Mouse (Mus musculus) cerebellum, postnatal 25 days (tissue): ENCODE results near the gene Fem1b.

ENCODE experiments used
- DNase-seq, 2 experiments: peaks; one replicate each; pipeline ENCODE4 v3.0.0; 2021; ENCODE audit warnings: mixed read lengths in 2 of 2

Gene Fem1b

DNA sequence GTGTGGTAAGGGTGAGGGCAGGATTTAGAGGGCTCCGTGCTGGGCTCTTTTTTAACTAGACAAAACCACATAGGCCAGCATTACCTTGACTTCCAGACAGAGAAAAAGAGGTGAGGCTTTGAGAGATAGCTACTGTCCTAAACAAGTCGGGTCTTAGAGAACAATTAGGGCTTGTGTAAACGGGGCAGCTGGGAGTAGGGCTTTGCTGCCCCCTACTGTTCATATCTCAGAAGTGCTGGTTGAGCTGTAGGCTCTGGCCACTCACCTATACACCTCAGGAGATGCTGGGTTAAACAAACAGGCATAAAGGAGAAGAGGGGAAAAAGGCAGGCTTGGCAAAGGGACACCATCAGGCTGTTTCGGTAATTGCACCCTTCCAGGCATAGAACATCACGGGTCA lies 34.3 kb downstream of the Fem1b start:
- DNase-seq = peak; percentile 75 to 80

DNA sequence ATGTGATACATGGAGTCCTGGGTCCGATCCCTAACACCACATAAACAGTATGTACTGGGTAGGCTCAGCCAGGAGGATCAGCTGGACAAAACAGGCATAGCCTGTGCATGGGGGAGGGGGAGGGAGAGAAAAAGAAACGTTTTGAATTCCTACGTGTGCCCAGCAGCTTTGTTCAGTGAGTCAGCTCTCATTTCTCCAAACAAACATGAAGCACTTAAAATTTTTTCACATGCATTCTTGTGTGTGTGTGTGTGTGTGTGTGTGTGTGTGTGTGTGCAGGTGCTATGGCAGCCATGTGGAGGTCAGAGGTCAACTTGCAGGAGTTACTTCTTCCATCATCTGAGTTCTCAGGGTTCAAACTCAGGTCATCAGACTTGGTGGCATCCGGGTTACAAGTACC lies 36.3 kb downstream of the Fem1b start:
- no peak for DNase-seq

DNA sequence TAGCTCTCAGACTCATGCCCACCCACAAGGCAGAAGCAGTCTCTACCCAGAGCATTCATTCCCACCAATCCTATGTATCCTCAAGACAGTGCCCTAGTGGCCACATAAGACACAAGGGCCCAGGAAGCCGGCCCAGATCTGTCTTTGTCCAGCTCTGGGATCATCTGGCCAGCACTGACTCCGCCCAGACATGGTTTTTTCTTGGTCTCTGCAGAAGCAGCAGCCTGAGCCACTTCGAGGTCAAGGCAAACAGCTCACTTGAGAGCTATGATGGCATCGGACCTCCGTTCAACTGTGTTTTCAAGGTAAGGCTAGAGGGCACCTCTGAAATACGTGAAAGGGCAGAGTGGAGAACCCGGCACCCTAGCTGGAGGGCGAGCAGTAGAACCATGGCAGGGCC lies 39.0 kb downstream of the Fem1b start:
- DNase-seq = no peak

DNA sequence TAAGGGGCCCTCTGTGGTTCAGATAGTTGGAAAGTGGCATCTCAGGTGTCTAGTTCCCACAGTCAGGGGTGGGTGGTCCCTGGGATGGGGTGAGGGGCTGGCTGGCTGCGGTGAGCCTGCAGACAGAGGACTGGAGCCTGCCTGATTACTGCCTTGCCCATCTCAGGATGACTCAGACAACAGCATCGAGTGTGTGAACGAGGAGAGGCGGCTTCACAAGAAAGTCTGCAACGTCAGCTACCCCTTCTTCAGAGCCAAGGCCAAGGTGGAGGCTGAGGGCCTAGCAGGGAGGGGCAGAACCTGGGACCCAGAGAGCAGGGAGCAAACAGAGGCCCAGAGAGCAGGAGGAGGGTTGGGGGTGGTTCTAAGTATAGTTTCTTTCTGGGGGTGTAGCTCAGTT lies 43.4 kb downstream of the Fem1b start:
- no peak for DNase-seq

DNA sequence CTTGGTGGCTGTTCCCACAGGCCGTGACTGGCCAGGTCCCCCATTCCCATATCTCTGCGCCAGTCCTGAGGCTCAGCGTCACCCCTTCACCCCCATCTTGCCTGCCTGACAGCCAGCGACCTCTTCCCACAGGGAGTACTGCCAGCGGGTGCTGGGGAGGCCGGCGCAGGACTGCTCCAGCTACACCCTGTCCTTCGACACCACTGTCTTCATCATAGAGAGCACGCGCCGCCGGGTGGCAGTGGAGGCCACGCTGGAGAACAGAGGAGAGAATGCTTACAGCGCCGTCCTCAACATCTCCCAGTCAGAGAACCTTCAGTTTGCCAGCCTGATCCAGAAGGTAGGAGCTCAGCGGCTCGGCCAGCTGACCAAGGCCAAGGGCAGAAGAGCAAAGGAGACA lies 44.3 kb downstream of the Fem1b start:
- no peak for DNase-seq

DNA sequence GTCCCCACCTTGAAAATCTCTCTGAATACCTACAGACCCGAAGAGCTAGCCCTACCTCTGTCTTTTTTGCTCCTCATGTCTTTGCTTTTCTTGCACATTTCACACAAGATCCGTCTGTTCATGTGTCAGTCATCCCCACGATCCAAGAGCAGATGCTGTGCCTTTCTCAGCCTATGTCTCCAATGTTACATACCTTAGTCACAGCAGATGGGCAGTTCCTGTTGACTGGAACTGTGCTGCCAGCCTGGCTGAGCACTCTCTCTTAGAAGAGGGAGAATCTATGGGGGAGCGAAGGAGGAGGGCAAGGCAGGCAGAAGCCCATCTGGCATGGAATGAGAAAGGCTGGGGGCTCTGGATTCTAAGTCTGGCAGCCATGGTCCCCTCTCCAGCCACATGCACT lies 46.4 kb downstream of the Fem1b start:
- no peak for DNase-seq

DNA sequence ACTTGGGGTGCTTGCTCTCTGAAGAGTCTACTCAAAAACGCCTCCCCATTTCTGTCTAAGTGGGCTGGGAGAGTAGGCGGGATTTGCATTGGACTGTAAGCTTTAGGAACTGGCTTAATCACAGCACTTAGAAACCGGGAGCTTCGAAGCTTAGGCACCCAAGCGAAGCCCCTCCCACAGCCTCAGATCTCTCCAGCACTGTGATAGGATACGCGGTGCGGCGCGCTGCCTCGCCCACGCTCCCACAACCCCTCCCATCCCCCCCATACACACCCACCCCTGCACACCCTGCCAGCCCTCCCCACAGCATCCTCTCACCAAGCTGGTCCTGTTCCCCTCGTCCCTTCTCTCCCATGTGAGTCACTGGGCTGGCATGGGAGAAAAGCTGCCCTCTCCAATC lies 48.3 kb downstream of the Fem1b start:
- peak in 1 of 2 experiments; percentile 28 for DNase-seq

DNA sequence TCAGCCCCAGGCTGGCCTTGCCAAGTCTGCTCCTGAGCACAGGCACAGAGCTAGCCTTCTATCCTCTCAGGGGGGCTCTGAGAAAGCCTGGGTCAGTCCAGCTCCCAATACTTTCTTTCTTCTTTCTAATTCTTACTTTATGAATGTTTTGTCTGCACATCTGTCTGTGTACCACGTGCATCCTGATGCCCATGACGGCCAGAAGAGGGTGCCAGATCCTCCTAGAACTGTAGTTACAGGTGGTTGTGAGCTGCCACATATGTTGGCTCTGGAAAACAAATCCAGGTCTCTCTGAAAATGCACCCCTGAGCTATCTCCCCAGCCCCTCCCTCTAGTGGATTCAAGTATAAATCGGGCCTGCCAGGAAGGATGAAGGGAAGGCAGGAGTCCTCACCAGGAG lies 52.1 kb downstream of the Fem1b start:
- no peak for DNase-seq

DNA sequence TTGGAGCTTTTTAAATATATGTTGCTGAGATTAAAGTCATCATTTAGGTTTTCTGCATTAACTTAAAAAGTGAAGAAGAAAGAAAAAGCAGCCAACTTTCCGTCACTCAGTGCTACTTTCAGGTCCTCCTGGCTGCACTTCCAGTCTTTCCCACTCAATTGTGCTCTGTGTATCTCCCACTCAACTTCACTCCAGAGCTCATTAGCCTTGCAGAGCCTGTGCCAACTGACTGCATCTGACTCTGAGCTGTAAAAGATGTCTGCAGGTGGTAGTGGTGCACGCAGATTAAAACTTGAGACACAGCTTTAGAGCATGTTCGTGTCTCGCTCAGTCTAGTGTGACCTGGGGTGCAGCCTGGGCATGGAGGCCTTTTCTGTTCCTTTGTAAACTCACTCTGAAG lies 53.4 kb downstream of the Fem1b start:
- no peak for DNase-seq

DNA sequence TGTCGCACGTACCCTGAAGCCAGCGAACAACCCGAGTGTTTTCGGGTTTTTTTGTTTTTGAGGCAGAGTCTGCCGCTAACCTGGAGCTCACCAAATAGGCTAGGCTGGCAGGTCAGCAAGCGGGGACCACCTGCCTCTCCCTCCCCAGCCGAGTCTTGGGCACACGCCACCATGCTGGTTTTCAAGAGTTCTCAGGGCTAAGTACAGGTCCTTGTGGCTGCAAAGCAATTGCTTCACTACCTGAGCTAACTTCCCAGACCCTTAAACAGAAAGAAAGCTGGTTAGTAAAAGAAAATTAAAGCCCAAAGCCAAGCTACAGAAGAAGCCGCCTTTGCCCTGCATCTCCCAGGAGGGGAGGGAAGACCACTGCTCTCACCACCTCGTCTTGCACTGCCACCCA lies 61.4 kb downstream of the Fem1b start:
- no peak for DNase-seq

DNA sequence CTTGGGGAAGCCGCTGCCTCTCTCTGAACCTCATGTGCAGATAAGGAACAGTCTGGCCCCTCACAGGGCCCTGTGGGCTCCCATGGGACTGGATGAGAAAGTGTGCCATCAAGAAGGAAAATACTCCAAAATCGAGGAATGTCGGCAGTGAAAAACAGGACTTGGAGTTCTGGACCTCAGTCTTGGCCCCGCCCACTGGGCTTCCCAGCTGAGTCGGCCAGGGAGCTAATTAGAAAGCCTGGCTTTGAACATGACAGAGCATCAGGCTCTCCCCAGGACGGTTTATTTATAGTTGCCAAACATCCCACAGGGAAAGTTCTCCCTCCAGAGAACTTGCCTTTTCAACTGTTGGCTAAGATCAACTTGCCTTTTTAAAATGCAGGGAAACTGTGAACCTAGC lies 62.1 kb downstream of the Fem1b start:
- DNase-seq = no peak

DNA sequence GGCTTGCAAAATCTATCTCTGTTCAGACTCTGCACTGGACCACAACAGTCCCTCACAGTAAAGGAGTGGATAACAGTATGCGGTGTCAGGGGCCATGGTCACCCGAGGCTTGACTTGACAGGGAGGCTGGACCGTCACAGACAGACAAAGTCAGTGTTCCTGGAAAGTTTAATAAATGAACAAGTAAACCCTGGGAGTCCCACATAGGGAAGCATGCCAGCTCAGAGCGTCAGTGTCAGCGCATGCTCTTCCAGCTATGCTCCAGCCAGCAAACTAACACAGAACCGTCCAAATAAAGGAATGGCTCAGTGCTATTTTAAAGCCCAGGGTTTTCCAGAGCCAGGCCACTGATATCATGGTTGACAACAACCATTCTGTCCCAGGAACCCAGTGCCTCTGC lies 65.1 kb downstream of the Fem1b start:
- DNase-seq = no peak

DNA sequence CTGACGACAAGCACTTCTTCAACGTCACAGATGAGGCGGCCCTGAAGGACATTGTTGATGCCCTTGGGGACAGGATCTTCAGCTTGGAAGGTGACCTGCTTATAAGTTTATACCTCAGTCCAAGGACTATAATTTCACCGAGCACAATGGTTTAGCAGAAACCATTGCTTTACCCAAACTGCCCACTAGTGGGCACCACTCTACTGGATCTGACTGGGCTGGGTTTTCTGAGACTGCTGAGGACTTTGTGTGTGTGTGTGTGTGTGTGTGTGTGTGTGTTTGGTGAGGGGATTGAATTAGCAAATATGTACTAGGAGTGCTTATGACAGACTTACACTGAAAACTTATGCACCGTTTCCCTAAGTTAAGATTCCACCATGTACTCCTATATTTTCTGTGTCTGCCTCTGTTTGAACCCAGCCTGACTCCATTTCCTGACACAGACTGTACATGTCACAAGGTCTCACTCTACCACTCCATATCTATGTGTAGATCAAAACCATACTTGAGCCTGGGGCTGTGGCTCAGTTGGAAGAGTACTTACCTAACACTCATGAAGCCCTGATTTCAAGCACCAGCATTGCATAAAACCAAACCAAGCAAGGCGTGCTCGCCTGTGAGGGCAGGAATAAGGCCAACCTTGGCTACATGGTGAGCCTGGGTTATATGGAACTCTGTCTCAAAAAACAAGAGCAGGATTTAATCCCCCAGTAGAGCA lies 67.0 kb downstream of the Fem1b start:
- DNase-seq = peak; percentile 33 to 76
